In the genomic region with DNA sequence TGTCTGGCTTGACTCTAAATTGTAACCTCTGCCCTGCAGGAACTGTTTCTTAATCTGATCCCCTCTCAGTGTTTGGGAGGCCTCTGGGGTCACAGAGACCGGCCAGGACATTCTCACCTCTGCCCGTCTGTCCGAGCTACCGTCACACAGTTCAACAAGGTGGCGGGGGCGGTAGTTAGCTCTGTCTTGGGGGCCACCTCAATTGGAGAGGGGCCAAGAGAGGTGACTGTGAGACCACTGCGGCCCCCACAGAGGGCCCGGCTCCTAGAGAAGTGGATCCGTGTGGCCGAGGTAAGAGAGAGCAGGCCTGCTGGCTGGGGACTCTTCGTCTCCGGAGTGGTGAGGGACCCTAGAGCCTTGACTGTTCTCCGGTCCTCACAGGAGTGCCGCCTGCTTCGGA, we compare ENCODE assay signal across 24 mouse cellular contexts. TPM values are rescaled to one million over a fixed set of nuclear protein-coding genes. Genes with fewer than 3 reads are reported as not detected.
DNase-seq lines count a peak whose midpoint lies in the region; ATAC-seq and TF ChIP-seq lines count a peak whose summit lies in the region.
"Had no signal": no experiment of that assay in that cellular context is flagged by ENCODE, and none has a peak within 500 bp of the region (broad histone marks: within the 10 kb centered on the region; RNA-seq: fewer than 3 reads in every experiment).

No protein-coding gene starts in this region.

- WGBS in liver, adult 2 months = 79% methylated on average over 15 of the region's 15 CpGs
- 83% methylated on average over 15 of the region's 15 CpGs for WGBS in liver, postnatal 0 days (ENCODE audit: insufficient replicate concordance)
- whole genome bisulfite sequencing in embryonic facial prominence, embryonic 10.5 days = 78% methylated on average over 15 of the region's 15 CpGs

- no peak for TF ChIP-seq POLR2A in liver, adult 2 months (IDR thresholded peaks at IDR 0.05; ENCODE audit: extremely low read depth, insufficient read depth, low read length)

- TF ChIP-seq CTCF in liver, adult 2 months (IDR thresholded peaks at IDR 0.05; ENCODE audit: low read depth, low read length) = no peak
- no peak for TF ChIP-seq CTCF in liver, postnatal 0 days (IDR thresholded peaks at IDR 0.05; ENCODE audit: low read depth)

- no peaks in the 10 kb centered on the region; the same call in 1 of the 2 replicates for H3K36me3 ChIP-seq in liver, adult 2 months (ENCODE audit: control insufficient read depth, insufficient read depth, low read length)
- H3K36me3 ChIP-seq in liver, postnatal 0 days (replicated peaks; ENCODE audit: insufficient read depth, low read length) = peaks cover 25% of the 10 kb centered on the region
- H3K36me3 ChIP-seq in embryonic facial prominence, embryonic 10.5 days (replicated peaks) = peaks cover 59% of the 10 kb centered on the region

- no peak for TF ChIP-seq EP300 in liver, postnatal 0 days (IDR thresholded peaks at IDR 0.05; ENCODE audit: low read depth)

- no peaks in the 10 kb centered on the region for H3K9me3 ChIP-seq in liver, postnatal 0 days (ENCODE audit: low read length)
- no peaks in the 10 kb centered on the region for H3K9me3 ChIP-seq in embryonic facial prominence, embryonic 10.5 days
- H3K9me3 ChIP-seq: forebrain, embryonic 12.5 days; hindbrain, embryonic 13.5 days; liver, embryonic 15.5 days; lung, embryonic 15.5 days; midbrain, embryonic 10.5 days; neural tube, embryonic 12.5 days; stomach, embryonic 15.5 days had no signal

- no peak overlapping the region for H3K4me2 ChIP-seq in liver, postnatal 0 days (ENCODE audit: low read depth, low read length)
- H3K4me2 ChIP-seq: forebrain, embryonic 12.5 days; heart, embryonic 11.5 days; hindbrain, embryonic 13.5 days; liver, embryonic 15.5 days; lung, embryonic 15.5 days; neural tube, embryonic 12.5 days; stomach, embryonic 15.5 days had no signal

- H3K79me2 ChIP-seq in liver, adult 2 months (ENCODE audit: control insufficient read depth, insufficient read depth, low read length) = no peaks in the 10 kb centered on the region

- ATAC-seq in liver, postnatal 0 days = no peak
- ATAC-seq: intestine, postnatal 0 days; midbrain, embryonic 16.5 days had no signal

- peaks cover 3% of the 10 kb centered on the region for H3K4me1 ChIP-seq in liver, adult 2 months (ENCODE audit: control insufficient read depth, insufficient read depth, low read length)
- peaks cover 11% of the 10 kb centered on the region for H3K4me1 ChIP-seq in liver, postnatal 0 days (ENCODE audit: insufficient read depth)
- peaks cover 49% of the 10 kb centered on the region for H3K4me1 ChIP-seq in embryonic facial prominence, embryonic 10.5 days

- H3K9ac ChIP-seq in liver, adult 2 months (ENCODE audit: low read depth, low read length) = no peak overlapping the region
- no peak overlapping the region for H3K9ac ChIP-seq in liver, postnatal 0 days (replicated peaks)
- H3K9ac ChIP-seq: forebrain, embryonic 12.5 days; hindbrain, embryonic 13.5 days; liver, embryonic 15.5 days; lung, embryonic 15.5 days; neural tube, embryonic 12.5 days; stomach, embryonic 15.5 days had no signal

- H3K27me3 ChIP-seq in liver, adult 2 months (ENCODE audit: control insufficient read depth, insufficient read depth, low read length) = no peaks in the 10 kb centered on the region
- H3K27me3 ChIP-seq in liver, postnatal 0 days (ENCODE audit: insufficient read depth, low read length) = no peaks in the 10 kb centered on the region
- H3K27me3 ChIP-seq in embryonic facial prominence, embryonic 10.5 days (replicated peaks; ENCODE audit: low read depth, poor library complexity, severe bottlenecking) = peaks cover 3% of the 10 kb centered on the region; the same call in 1 of the 2 replicates
- H3K27me3 ChIP-seq: forebrain, embryonic 12.5 days; hindbrain, embryonic 13.5 days; liver, embryonic 15.5 days; lung, embryonic 15.5 days; neural tube, embryonic 12.5 days; stomach, embryonic 15.5 days had no signal

- DNase-seq in cerebellum, adult 11-12 months = peak; percentile 48
- DNase-seq in cerebellum, postnatal 25 days = no peak
- DNase-seq in liver, adult 2 months (ENCODE audit: extremely low read depth, low read depth, low spot score) = no peak
- DNase-seq in liver, postnatal 0 days = no peak
- DNase-seq in embryonic facial prominence, embryonic 10.5 days (ENCODE audit: low spot score) = no peak
- DNase-seq in right cerebral cortex, postnatal 25 days = no peak
- no peak for DNase-seq in frontal cortex, postnatal 36 days (ENCODE audit: low spot score in 2 of 2)
- DNase-seq: adrenal gland, postnatal 25 days; cerebellum, adult 2 months; cerebellum, postnatal 14 days; gastrocnemius, postnatal 14 days; heart, postnatal 36 days; kidney, postnatal 36 days had no signal

- H3K4me3 ChIP-seq in liver, adult 2 months (ENCODE audit: insufficient read depth, low read depth, low read length) = no peak overlapping the region
- H3K4me3 ChIP-seq in liver, postnatal 0 days (ENCODE audit: low read depth, low read length) = no peak overlapping the region
- H3K4me3 ChIP-seq in embryonic facial prominence, embryonic 10.5 days = peak overlapping the region; percentile 91; the same call in 1 of the 2 replicates
- H3K4me3 ChIP-seq: erythroblast, embryonic 14.5 days; forebrain, embryonic 12.5 days; hindbrain, embryonic 13.5 days; liver, embryonic 15.5 days; lung, embryonic 15.5 days; neural tube, embryonic 12.5 days; stomach, embryonic 15.5 days had no signal

- H3K27ac ChIP-seq in liver, adult 2 months (replicated peaks; ENCODE audit: insufficient read depth, low read depth, low read length) = peak overlapping the region; percentile 24; the same call in 1 of the 2 replicates
- H3K27ac ChIP-seq in liver, postnatal 0 days (ENCODE audit: low read depth) = no peak overlapping the region
- H3K27ac ChIP-seq in embryonic facial prominence, embryonic 10.5 days (replicated peaks) = no peak overlapping the region
- H3K27ac ChIP-seq: forebrain, embryonic 12.5 days; hindbrain, embryonic 13.5 days; liver, embryonic 15.5 days; lung, embryonic 15.5 days; midbrain, embryonic 10.5 days; neural tube, embryonic 12.5 days; stomach, embryonic 15.5 days had no signal

RNA-seq across cellular contexts. Expression of gene Rgl2, which starts 3.6 kb away (rescaled TPM):
- total RNA-seq in liver, adult 2 months (2014; rRNA removed) = 9.8 and 10.9 TPM in 2 replicates
- 19.4 and 27.7 TPM in 2 replicates for polyA plus RNA-seq in liver, adult 2 months (2012; rRNA removed)
- 6.8 and 7.4 TPM in 2 replicates for polyA plus RNA-seq in liver, postnatal 0 days (2015; fragmentation: Nextera tagmentation; extraction: Ambion mirVana)
- polyA plus RNA-seq in embryonic facial prominence, embryonic 10.5 days (2016; fragmentation: Nextera tagmentation; extraction: Ambion mirVana) = 40.2 and 41.0 TPM in 2 replicates

RNA-seq across cellular contexts. Expression of gene Pfdn6, which starts 7.2 kb away (rescaled TPM):
- total RNA-seq in liver, adult 2 months (2014; rRNA removed) = 37.9 and 40.8 TPM in 2 replicates
- 15.5 and 21.9 TPM in 2 replicates for polyA plus RNA-seq in liver, adult 2 months (2012; rRNA removed)
- 82.2 and 85.5 TPM in 2 replicates for polyA plus RNA-seq in liver, postnatal 0 days (2015; fragmentation: Nextera tagmentation; extraction: Ambion mirVana)
- 233 and 235 TPM in 2 replicates for polyA plus RNA-seq in embryonic facial prominence, embryonic 10.5 days (2016; fragmentation: Nextera tagmentation; extraction: Ambion mirVana)

RNA-seq across cellular contexts. Expression of gene Wdr46, which starts 7.5 kb away (rescaled TPM):
- total RNA-seq in liver, adult 2 months (2014; rRNA removed) = 9.3 and 11.3 TPM in 2 replicates
- polyA plus RNA-seq in liver, adult 2 months (2012; rRNA removed) = 13.2 and 16.4 TPM in 2 replicates
- polyA plus RNA-seq in liver, postnatal 0 days (2015; fragmentation: Nextera tagmentation; extraction: Ambion mirVana) = 12.7 and 12.8 TPM in 2 replicates
- 62.1 and 66.0 TPM in 2 replicates for polyA plus RNA-seq in embryonic facial prominence, embryonic 10.5 days (2016; fragmentation: Nextera tagmentation; extraction: Ambion mirVana)

RNA-seq across cellular contexts. Expression of gene Zbtb22, which starts 17.3 kb away (rescaled TPM):
- total RNA-seq in liver, adult 2 months (2014; rRNA removed) = 11.1 and 12.7 TPM in 2 replicates
- polyA plus RNA-seq in liver, adult 2 months (2012; rRNA removed) = 23.9 and 30.2 TPM in 2 replicates
- polyA plus RNA-seq in liver, postnatal 0 days (2015; fragmentation: Nextera tagmentation; extraction: Ambion mirVana) = 7.1 and 7.9 TPM in 2 replicates
- 19.6 and 21.1 TPM in 2 replicates for polyA plus RNA-seq in embryonic facial prominence, embryonic 10.5 days (2016; fragmentation: Nextera tagmentation; extraction: Ambion mirVana)

RNA-seq across cellular contexts. Expression of gene Tapbp, which starts 17.3 kb away (rescaled TPM):
- 47.2 and 58.5 TPM in 2 replicates for total RNA-seq in liver, adult 2 months (2014; rRNA removed)
- polyA plus RNA-seq in liver, adult 2 months (2012; rRNA removed) = 95.4 and 105 TPM in 2 replicates
- 47.0 and 47.9 TPM in 2 replicates for polyA plus RNA-seq in liver, postnatal 0 days (2015; fragmentation: Nextera tagmentation; extraction: Ambion mirVana)
- 9.9 and 11.8 TPM in 2 replicates for polyA plus RNA-seq in embryonic facial prominence, embryonic 10.5 days (2016; fragmentation: Nextera tagmentation; extraction: Ambion mirVana)
